Mouse (Mus musculus) cerebellum, adult 9-10 months (tissue): ENCODE measurements around the gene Nbl1.

Experiments used
- DNase-seq: peaks from one replicate; pipeline ENCODE4 v3.0.0; 2022

Nbl1 gene

GRCm38 (mm10) chr4:139092356-139093195 lies at the start of gene Nbl1:
TSS of gene Nbl1 (minus strand) at chr4:139092993.
- no peak for DNase-seq

GRCm38 (mm10) chr4:139141785-139142184 lies 49.0 kb upstream of the Nbl1 start:
- no peak for DNase-seq

- DNase-seq: no peak
These were observed 47.5 kb upstream of the Nbl1 start for GRCm38 (mm10) chr4:139140267-139140666.

- DNase-seq: no peak
These were observed 43.2 kb upstream of the Nbl1 start for GRCm38 (mm10) chr4:139136011-139136410.

- no peak for DNase-seq
These were observed 40.3 kb upstream of the Nbl1 start for GRCm38 (mm10) chr4:139133109-139133508.

GRCm38 (mm10) chr4:139131858-139132672 lies 39.3 kb upstream of the Nbl1 start:
- peak; percentile 32 for DNase-seq

- peak; percentile 98 for DNase-seq
These were observed 38.1 kb upstream of the Nbl1 start, which contains the start of gene Minos1 for GRCm38 (mm10) chr4:139130701-139131549. TSS of gene Minos1 (minus strand) at chr4:139131113.

GRCm38 (mm10) chr4:139129806-139130700 lies 37.3 kb upstream of the Nbl1 start:
- DNase-seq: peak; percentile 46

- no peak for DNase-seq
These were observed 33.7 kb upstream of the Nbl1 start for GRCm38 (mm10) chr4:139126475-139126874.

GRCm38 (mm10) chr4:139124940-139125339 lies 32.1 kb upstream of the Nbl1 start:
- DNase-seq: no peak

GRCm38 (mm10) chr4:139122557-139122956 lies 29.8 kb upstream of the Nbl1 start:
- no peak for DNase-seq

GRCm38 (mm10) chr4:139120998-139121397 lies 28.2 kb upstream of the Nbl1 start:
- DNase-seq: no peak

- DNase-seq: no peak
These were observed 27.6 kb upstream of the Nbl1 start for GRCm38 (mm10) chr4:139120281-139120814.

GRCm38 (mm10) chr4:139116356-139117063 lies 23.7 kb upstream of the Nbl1 start:
- DNase-seq: no peak

GRCm38 (mm10) chr4:139115721-139116120 lies 22.9 kb upstream of the Nbl1 start:
- DNase-seq: no peak

- DNase-seq: no peak
These were observed 19.7 kb upstream of the Nbl1 start for GRCm38 (mm10) chr4:139112482-139112881.

- no peak for DNase-seq
These were observed 18.6 kb upstream of the Nbl1 start for GRCm38 (mm10) chr4:139111421-139111820.

GRCm38 (mm10) chr4:139110858-139111257 lies 18.1 kb upstream of the Nbl1 start:
- no peak for DNase-seq

- DNase-seq: no peak
These were observed 12.7 kb upstream of the Nbl1 start for GRCm38 (mm10) chr4:139105453-139105852.

- no peak for DNase-seq
These were observed 8.8 kb upstream of the Nbl1 start for GRCm38 (mm10) chr4:139101546-139101945.

- DNase-seq: no peak
These were observed 7.5 kb upstream of the Nbl1 start for GRCm38 (mm10) chr4:139100326-139100725.
